Mouse (Mus musculus) right cerebral cortex, postnatal 10 days (tissue): Measurements from ENCODE around the gene Sox30.
A peak's percentile ranks its signal among the peaks of the same experiment; 100 is the strongest.
"Not testable (repeated sequence)": the region's sequence is repeated elsewhere in the genome, so short reads cannot be mapped to it uniquely, and the experiment has no call there.

Source experiments
- DNase-seq, 2 experiments: peaks; one replicate each; pipeline ENCODE4 v3.0.0; 2021; ENCODE audit warnings: low spot score in 2 of 2

Sox30 gene

DNA sequence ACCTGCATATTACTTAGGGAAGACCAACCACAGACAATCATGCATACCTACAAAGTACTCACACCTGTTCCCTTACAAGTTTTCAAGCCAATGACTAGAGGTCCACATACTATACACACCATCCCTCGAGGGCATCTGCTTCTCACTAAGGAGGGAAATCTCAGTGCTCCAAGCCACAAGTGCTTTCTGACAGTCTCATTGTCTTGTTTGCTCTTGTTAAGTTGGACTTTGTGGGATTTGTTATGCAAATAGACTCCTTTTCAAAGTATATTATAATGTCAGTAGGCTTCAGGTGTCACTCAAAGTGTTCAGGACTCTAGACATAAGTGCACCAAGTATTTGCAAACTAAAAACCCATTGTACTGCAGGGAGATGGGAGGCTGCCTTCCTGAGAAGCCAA, 40.1 kb downstream of the Sox30 start:
- no peak for DNase-seq

DNA sequence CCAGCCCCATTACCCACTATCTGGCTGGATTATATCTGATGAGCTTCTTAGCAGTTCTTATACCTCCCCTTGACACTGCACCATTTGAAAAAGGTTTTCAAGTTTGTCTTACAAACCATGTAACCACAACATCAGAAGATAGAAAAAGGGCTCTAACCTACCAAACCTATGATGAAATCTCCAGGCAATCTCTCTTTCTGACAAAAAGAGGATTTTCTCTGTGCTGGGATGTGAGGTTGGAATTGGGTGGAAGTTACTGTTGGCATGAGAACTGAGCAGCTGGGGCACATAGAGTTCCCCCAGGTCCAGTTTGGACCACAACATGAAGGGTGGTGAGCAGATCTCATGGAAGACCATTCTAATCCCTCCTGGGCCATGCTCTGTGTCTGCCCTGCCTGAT, 41.7 kb downstream of the Sox30 start:
- no peak for DNase-seq

DNA sequence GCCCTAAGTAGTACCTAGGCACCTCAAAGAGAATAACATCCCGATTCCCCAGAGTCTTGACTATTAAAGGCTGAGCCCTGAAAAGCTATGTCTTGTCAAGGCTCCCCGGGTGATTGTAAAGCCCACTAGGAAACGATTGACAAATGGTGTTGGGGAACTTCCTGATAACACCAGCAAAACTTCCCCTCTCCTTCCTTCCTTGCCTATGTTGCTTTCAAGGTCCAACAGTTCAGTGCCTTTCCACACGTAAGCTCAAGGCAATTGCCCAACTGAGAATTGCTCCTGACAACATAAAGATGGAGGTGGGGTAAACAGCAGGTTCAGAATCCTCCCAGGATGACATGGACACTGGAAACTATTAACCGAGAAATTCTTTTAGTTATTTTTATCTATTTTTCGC, 42.9 kb downstream of the Sox30 start:
- no peak for DNase-seq

DNA sequence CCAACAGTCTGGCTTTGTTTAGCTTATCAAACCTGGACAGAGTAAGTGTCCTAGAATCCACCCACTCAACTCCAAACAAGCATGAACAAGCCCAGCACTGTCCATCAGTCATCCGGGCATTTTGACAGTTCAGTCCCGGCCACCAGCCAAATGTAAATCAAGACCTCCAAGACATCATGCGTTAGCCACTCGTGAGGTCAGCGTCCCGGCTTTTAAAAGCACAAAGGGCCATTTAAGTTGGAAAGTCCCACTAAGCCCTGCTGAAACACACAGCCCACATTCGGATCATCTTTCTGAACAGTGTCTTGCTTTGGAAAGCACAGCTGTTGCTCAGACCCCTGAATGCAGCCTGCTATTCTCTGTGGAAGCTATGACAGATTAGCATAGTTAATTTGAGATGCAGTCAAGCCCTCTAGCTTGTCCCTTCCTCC, 45.9 kb downstream of the Sox30 start:
- DNase-seq: no peak

DNA sequence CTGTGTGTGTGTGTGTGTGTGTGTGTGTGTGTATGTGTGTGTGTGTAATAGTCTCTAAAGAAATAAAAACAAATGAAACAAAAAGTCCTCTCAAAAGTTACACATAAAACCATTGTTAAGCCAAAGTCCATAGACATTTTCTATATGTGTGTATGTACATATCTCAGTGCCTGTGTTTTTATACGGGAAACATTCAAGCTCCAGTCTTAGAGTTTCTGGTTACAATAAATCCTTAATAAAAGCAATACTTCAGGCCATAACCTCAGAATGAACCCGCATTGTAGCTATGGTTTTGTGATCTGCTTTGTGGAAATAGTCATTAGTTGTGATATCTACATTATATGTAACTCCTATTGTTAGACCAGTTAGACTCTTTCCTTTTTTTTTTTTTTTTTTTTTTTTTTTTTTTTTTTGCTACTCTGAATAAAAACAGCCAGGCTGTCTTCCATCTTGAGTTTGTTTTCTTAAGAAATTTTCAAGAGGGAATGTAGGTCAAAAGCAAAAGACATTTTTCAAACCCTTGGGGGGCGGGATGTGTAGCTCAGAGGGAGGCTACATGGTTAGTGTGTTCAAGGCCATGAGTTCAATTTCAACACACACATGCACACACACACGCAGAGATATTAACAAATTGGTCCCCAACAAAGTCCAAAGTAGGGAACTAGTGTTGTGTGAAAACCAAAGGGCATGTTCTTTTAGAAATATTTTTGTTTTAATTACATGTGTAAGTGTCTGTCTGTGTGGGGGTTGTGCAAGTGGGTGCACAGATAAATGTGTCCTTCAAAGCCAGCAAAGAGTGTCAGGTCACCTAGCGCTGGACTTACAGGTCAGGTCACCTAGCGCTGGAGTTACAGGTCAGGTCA, 48.1 kb downstream of the Sox30 start:
- no peak for DNase-seq

DNA sequence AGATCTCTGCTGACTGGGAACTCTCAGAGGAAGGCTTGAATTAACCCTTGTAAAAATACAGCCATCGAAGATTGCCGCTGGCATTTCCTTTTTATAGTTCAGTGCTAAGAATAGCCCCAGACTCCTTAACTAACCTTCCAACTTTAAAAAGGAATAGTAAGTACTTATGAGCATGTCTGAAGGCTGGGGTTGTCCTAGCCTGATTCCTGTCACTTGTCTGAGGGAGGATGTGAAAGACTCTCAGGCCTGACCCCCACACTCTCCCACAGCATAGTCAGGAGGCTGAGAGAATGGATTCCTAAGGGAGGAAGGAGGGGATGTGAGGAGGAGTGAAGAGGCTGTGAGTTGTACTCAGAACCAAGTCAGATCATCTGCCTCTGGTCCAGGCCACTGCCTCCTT, 49.4 kb downstream of the Sox30 start:
- no peak for DNase-seq

GRCm38 (mm10) chr11:46030026-46030425, 49.9 kb downstream of the Sox30 start:
- DNase-seq: no peak

- no peak for DNase-seq
Observed at GRCm38 (mm10) chr11:46031470-46031869, 51.4 kb downstream of the Sox30 start.

DNA sequence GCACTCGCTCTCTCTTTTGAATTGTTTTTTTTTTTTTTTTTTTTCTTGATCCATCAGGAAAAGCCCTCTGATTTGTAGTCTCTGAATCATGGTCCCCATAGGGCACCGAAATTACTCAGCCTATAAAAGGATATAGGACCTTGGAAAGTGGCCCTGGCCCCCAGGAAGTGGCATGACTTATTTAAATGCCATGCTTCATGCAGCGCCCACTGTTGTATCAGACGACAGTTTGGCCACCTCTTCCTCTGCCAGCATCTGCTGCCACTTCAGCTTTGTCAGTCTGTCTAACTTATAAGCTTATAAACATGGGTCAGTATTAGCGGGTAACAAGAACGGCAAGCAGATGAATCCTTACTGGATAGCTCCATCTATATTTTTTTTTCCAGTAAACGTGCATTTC, 52.8 kb downstream of the Sox30 start:
- no peak for DNase-seq

GRCm38 (mm10) chr11:46036374-46036773, 56.3 kb downstream of the Sox30 start:
- DNase-seq: no peak

GRCm38 (mm10) chr11:46038901-46039300, 58.8 kb downstream of the Sox30 start:
- DNase-seq: no peak

GRCm38 (mm10) chr11:46039335-46039734, 59.2 kb downstream of the Sox30 start:
- peak in 1 of 2 experiments; percentile 39 for DNase-seq

DNA sequence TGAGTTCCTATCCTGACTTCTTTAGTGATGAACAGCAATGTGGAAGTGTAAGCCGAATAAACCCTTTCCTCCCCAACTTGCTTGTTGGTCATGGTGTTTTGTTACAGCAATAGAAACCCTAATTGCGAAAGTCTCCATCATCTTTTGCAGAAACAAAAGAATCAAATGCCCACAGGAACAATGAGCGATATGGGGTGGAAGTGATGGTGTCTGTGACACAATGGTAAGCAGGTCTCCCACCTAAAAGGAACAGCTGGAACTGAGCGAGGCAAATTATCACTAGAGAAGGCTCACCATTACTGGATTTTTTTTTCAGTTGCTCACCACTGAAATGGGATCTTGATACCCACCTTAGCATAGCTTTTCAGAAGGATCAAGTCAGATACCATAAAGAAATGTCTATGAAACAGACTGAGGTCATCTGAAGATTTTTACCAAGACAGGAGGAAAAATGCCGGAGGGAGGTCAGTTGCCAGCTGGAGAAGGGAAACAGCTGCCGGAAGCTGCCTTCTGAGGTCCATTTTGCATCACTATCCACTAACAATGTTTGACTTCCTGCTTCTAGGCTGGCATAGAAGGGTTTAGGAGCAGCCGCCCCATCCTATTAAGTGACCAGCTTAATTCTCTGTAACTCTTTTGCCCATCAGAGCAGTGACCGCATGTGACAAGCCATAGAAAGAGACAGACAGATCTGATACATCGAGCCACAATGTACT, 60.9 kb downstream of the Sox30 start:
- no peak for DNase-seq

DNA sequence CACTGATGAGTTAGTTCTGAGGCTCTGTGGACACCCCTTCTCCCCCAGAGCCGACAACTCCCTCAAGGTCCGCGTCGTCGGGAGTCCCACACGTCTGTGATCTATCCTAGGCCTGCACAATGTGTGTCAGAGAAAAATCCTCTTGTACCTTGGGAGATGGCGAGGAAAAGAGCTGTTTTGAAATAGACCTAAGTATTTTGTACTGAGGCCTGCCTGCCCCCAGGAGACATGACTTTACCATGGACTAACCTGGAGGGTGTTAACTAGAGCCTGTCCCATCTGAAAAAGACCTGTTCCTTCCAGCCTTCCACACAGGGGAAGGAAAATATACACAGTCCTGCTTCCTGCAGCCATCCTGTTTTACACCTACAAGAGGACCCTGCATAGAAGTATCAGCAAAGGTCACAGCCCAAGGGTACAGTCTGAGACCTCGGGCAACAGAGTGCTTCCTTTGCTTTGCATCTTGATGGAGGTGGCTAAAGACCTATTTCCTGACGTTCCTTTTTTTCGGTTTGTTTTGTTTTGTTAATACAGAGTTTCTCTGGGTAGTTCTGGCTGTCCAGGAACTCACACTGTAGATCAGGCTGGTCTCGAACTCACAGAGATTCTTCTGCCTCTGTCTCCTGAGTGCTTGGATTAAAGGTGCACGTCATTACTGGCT, 61.6 kb downstream of the Sox30 start:
- no peak for DNase-seq

- no peak for DNase-seq
Observed at GRCm38 (mm10) chr11:46044781-46045180, 64.7 kb downstream of the Sox30 start.

DNA sequence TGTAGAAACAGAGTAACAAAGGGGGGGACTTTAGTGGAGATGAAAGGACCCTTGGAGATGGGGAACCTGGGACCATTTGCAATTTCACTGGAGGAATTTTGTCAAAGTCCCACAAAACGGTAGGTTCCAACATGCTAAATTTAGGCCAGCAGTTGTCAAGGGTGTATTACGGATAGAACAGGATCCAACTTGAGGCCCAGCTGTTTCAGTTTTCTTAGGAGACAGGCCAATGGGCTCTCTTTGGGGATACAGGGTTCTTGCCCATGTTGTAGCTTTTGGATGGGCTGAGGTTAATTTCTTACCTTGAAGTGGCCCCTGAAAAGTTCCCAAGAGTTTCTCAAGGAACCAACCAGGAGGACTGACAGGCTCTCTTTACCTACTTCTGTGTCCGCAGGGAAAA, 67.2 kb downstream of the Sox30 start:
- no peak for DNase-seq

GRCm38 (mm10) chr11:46052105-46052659, 72.1 kb downstream of the Sox30 start, which contains the start of gene Gm12166:
TSS of gene Gm12166 (minus strand) at chr11:46052321.
- peak in 1 of 2 experiments; percentile 56 for DNase-seq

GRCm38 (mm10) chr11:46053457-46053856, 73.3 kb downstream of the Sox30 start:
- DNase-seq: not testable (repeated sequence)

- no peak for DNase-seq
Observed at GRCm38 (mm10) chr11:46054311-46054710, 74.2 kb downstream of the Sox30 start.

DNA sequence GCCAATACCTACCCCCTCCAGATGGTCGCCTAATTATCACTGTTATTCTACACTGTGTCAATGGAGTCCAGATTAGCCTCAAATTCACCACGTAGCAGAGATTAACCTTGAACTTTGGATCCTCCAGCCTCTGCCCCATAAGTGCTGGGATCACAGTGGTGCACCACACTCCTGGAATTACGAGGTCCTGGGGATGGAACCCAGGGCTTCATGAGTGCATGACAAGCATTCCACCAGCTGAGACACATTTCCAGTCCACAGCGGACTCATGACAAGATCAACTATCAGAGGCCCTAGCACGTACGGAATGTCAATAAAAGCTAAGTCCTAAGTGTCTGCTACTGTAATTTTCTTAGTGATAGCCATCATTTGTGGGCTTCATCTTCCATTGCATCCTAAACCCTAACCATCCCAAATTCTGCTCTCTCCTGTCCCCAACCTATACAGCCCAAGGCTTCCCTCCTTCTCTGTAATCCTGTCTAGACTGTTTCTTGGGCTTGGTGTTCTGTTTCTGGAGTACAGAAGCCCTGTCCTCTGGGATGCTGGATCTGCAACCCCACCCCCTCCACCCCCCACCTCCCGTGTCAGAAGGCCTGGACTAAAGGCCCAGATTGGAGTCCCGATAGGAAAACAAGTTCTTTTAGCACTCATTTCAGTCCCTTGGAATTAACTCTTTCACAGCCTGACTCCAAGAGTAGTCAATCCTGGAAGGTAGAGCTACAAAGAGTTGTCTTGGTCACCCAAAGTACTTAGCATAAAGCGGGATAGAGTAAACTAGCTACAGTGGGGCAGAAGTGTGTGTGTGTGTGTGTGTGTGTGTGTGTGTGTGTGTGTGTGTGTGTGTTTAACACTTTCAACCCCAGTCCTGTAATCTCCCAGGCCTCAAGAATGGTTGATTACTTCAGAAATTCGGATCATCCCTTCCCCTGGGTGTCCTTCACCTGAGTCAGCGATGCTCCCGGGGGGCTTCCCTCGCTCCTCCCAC, 75.1 kb downstream of the Sox30 start:
- DNase-seq: no peak
